Mouse (Mus musculus): ENCODE data around the gene Brf1. TPM values are rescaled to one million over a fixed set of nuclear protein-coding genes. Genes with fewer than 3 reads are reported as not detected.
A peak's percentile ranks its signal among the peaks of the same experiment; 100 is the strongest.

Gene Brf1
- polyA plus RNA-seq, 1 experiment, result 11.5 TPM

- Histone ChIP-seq H3K36me3 (replicated peaks; ENCODE audit: low read length) (peaks cover 13% of the 10 kb centered on the region), H3K9me3 (no peaks in the 10 kb centered on the region), H3K4me3 (replicated peaks) (peak within 1 kb of the TSS; percentile 99), H3K4me1 (peaks cover 58% of the 10 kb centered on the region), H3K27me3 (replicated peaks) (peaks cover 29% of the 10 kb centered on the region)
- no peak for TF ChIP-seq FLI1 (IDR thresholded peaks at IDR 0.05; ENCODE audit: low read length)
- TF ChIP-seq GATA1 (IDR thresholded peaks at IDR 0.05; ENCODE audit: borderline replicate concordance, low read length), result no peak
These were observed 58.5 kb downstream of the Brf1 start, which contains the start of gene Nudt14 for GRCm38 (mm10) chr12:112941776-112942713. TSS of gene Nudt14 (minus strand) at chr12:112942124.

GRCm38 (mm10) chr12:112941156-112941775 lies 59.2 kb downstream of the Brf1 start:
- H3K9me3 ChIP-seq, result no peaks in the 10 kb centered on the region
- peaks cover 57% of the 10 kb centered on the region for H3K4me1 ChIP-seq
- H3K27me3 ChIP-seq (replicated peaks), result peaks cover 23% of the 10 kb centered on the region
- peak overlapping the region; percentile 99 for H3K4me3 ChIP-seq (replicated peaks)
- H3K36me3 ChIP-seq (replicated peaks; ENCODE audit: low read length), result peaks cover 14% of the 10 kb centered on the region
- TF ChIP-seq FLI1 (IDR thresholded peaks at IDR 0.05; ENCODE audit: low read length) (no peak), GATA1 (IDR thresholded peaks at IDR 0.05; ENCODE audit: borderline replicate concordance, low read length) (no peak)

DNA sequence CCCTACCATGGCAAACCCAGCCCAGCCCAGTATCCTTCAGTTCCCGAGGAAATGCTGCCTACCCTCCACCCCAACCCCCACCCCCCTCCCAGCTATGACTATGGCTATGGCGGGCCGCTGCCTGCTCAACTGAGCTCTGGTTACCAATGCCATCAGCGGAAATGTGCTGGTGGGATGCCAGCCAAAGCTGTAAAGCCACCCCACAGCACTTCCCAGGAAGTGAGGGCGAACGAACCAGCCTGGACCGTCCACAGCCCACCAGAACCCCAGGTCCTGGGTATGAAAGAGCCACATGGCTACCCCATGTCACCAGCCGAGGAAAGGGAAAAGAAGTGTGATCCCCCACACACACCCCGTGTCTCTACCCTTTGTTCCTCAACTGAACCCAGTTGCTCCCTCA lies 59.8 kb downstream of the Brf1 start:
- TF ChIP-seq FLI1 (IDR thresholded peaks at IDR 0.05; ENCODE audit: low read length) (no peak), GATA1 (IDR thresholded peaks at IDR 0.05; ENCODE audit: borderline replicate concordance, low read length) (no peak)
- Histone ChIP-seq H3K27me3 (replicated peaks) (peaks cover 21% of the 10 kb centered on the region), H3K4me1 (peaks cover 57% of the 10 kb centered on the region), H3K36me3 (replicated peaks; ENCODE audit: low read length) (peaks cover 19% of the 10 kb centered on the region), H3K4me3 (replicated peaks) (peak overlapping the region; percentile 99), H3K9me3 (no peaks in the 10 kb centered on the region)

DNA sequence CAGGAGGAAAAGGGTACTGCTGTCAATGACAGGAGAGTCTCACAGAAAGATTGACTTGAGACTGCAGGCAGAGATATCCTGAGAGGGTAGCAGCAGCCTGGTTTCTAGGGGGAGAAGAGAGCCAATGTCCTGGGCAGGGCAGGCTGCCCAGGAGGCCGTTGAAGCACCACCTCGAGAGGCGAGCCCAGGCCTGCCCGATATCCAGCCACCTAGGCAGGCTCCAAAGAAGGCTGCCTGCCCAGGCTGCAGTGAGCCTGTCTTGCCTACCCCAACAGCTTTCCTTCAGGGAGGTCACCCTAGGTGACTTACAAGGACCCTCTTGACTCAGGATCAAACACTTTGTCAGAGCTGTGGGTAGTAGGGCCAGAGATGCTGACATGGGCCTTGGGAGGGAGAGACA lies 60.3 kb downstream of the Brf1 start:
- Histone ChIP-seq H3K4me3 (replicated peaks) (no peak overlapping the region), H3K36me3 (replicated peaks; ENCODE audit: low read length) (peaks cover 23% of the 10 kb centered on the region), H3K9me3 (no peaks in the 10 kb centered on the region), H3K27me3 (replicated peaks) (peaks cover 17% of the 10 kb centered on the region), H3K4me1 (peaks cover 53% of the 10 kb centered on the region)
- TF ChIP-seq GATA1 (IDR thresholded peaks at IDR 0.05; ENCODE audit: borderline replicate concordance, low read length) (no peak), FLI1 (IDR thresholded peaks at IDR 0.05; ENCODE audit: low read length) (no peak)

GRCm38 (mm10) chr12:112938873-112939565 lies 61.5 kb downstream of the Brf1 start:
- peaks cover 53% of the 10 kb centered on the region for H3K4me1 ChIP-seq

GRCm38 (mm10) chr12:112938366-112938765 lies 62.1 kb downstream of the Brf1 start:
- TF ChIP-seq FLI1 (IDR thresholded peaks at IDR 0.05; ENCODE audit: low read length) (no peak), GATA1 (IDR thresholded peaks at IDR 0.05; ENCODE audit: borderline replicate concordance, low read length) (no peak)
- Histone ChIP-seq H3K36me3 (replicated peaks; ENCODE audit: low read length) (peaks cover 29% of the 10 kb centered on the region), H3K4me1 (peaks cover 53% of the 10 kb centered on the region), H3K4me3 (replicated peaks) (no peak overlapping the region), H3K27me3 (replicated peaks) (peaks cover 24% of the 10 kb centered on the region), H3K9me3 (no peaks in the 10 kb centered on the region)

More at GRCm38 (mm10) chr12:112938873-112939565, 61.5 kb downstream of the Brf1 start:
- Histone ChIP-seq H3K36me3 (replicated peaks; ENCODE audit: low read length) (peaks cover 26% of the 10 kb centered on the region), H3K9me3 (no peaks in the 10 kb centered on the region), H3K27me3 (replicated peaks) (peaks cover 18% of the 10 kb centered on the region), H3K4me3 (replicated peaks) (no peak overlapping the region)
- TF ChIP-seq GATA1 (IDR thresholded peaks at IDR 0.05; ENCODE audit: borderline replicate concordance, low read length), result no peak
- TF ChIP-seq FLI1 (IDR thresholded peaks at IDR 0.05; ENCODE audit: low read length), result no peak

DNA sequence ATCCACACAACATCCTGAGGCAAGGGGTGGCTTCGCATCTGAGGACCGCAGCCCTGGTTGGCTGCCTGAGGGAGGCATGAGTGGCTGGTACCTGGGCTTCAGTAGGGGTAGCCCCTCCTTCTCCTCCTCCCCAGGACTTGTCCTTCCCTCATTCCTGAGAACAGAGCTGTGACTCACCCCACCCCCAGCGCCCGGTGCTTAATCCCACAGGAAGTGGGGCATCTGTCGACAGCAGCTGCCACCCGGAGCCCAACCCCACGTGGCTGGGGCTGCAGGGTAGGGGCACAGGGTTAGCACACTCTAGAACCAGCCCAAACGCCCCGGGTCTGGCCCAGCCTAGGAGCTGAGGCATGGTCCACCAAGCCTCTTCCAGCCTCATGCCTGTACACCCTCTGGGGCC lies 62.6 kb downstream of the Brf1 start:
- peaks cover 29% of the 10 kb centered on the region for H3K36me3 ChIP-seq (replicated peaks; ENCODE audit: low read length)
- peak overlapping the region; percentile 42 for H3K4me3 ChIP-seq (replicated peaks)
- H3K27me3 ChIP-seq (replicated peaks), result peaks cover 29% of the 10 kb centered on the region
- H3K4me1 ChIP-seq, result peaks cover 53% of the 10 kb centered on the region
- TF ChIP-seq GATA1 (IDR thresholded peaks at IDR 0.05; ENCODE audit: borderline replicate concordance, low read length) (no peak), FLI1 (IDR thresholded peaks at IDR 0.05; ENCODE audit: low read length) (no peak)
- no peaks in the 10 kb centered on the region for H3K9me3 ChIP-seq

GRCm38 (mm10) chr12:112932647-112933046 lies 67.9 kb downstream of the Brf1 start:
- TF ChIP-seq FLI1 (IDR thresholded peaks at IDR 0.05; ENCODE audit: low read length) (no peak), GATA1 (IDR thresholded peaks at IDR 0.05; ENCODE audit: borderline replicate concordance, low read length) (no peak)
- peaks cover 72% of the 10 kb centered on the region for H3K27me3 ChIP-seq (replicated peaks)
- H3K4me3 ChIP-seq (replicated peaks), result no peak overlapping the region
- no peaks in the 10 kb centered on the region for H3K9me3 ChIP-seq
- H3K4me1 ChIP-seq, result peaks cover 44% of the 10 kb centered on the region
- H3K36me3 ChIP-seq (replicated peaks; ENCODE audit: low read length), result peaks cover 18% of the 10 kb centered on the region

GRCm38 (mm10) chr12:112929562-112930352 lies 70.7 kb downstream of the Brf1 start, which contains the start of gene Jag2:
TSS of gene Jag2 (minus strand) at chr12:112929776.
- no peak for TF ChIP-seq FLI1 (IDR thresholded peaks at IDR 0.05; ENCODE audit: low read length)
- Histone ChIP-seq H3K4me1 (peaks cover 59% of the 10 kb centered on the region), H3K4me3 (replicated peaks) (peak within 1 kb of the TSS; percentile 95), H3K36me3 (replicated peaks; ENCODE audit: low read length) (peaks cover 8% of the 10 kb centered on the region), H3K9me3 (no peaks in the 10 kb centered on the region), H3K27me3 (replicated peaks) (peaks cover 93% of the 10 kb centered on the region)
